Mouse (Mus musculus) megakaryocyte, embryonic 14.5 days (primary cell): Measurements from ENCODE around the gene N4bp2l2.

Experiments used
- FLI1 ChIP-seq: IDR thresholded peaks from 2 replicates; pipeline ENCODE4 v1.6.1; 2012; ENCODE audit warnings: low read length, inconsistent platforms, mixed read lengths
- GATA1 ChIP-seq: IDR thresholded peaks from 3 replicates; pipeline ENCODE4 v1.6.1; 2012; ENCODE audit warnings: mixed read lengths, low read length, inconsistent platforms, borderline replicate concordance

DNA sequence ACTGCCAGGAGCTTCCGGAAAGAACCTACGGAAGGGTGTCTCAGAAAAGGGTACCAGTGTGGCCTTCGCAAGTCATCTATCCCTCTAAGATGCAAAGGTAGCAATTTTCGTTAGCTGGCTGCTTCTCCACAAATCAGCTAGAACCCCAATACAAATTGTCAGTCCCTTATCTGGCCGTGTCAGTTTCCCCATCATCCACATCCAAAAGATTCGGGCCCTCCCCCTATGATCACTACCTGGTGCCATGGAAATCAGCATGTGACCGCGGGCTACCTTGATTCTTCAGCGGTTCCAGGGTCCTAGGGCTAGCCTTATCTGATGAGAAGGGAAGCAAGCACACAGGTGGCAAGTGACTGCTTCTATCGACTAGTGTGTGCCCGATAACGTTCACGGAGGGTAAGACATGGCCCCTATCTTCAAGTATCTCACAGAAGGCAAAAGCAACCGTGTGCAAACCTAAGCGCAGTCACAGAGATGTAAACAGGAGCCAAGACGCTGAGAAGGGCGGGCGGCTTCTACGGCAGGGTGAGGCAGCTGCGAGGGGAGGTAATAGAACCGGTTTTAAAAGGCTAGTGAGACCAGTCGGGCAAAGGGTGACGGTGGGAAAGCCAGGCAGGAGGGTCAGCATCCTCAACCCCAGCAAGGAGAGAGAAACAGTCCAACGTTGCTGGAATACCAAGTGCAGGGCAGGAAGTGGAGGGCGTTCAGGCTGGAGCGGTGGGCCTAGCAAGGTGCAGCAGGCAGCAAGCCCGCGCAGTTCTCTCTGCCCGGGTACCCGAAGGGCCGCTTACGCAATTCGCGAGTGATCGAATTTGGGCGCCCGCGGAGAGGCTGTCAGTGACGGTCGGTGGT is 72.9 kb downstream of the N4bp2l2 start:
- TF ChIP-seq GATA1, result no peak
- no peak for TF ChIP-seq FLI1
